Mouse (Mus musculus) hindbrain, embryonic 13.5 days (tissue): ENCODE measurements around the gene Srgap3. TPM values are rescaled to one million over a fixed set of nuclear protein-coding genes. Genes with fewer than 3 reads are reported as not detected.

Experiments
- ATAC-seq: fragments of 200-750 bp; cut with Nextera tagmentation; 2 replicates; pipeline ENCODE4 v1.8.0; 2017; ENCODE audit warnings: moderate TSS enrichment; ENCODE audit not compliant: low FRiP score
- H3K27ac ChIP-seq: fragments of 300-500 bp; sonication (generic); 2 replicates; pipeline ENCODE4 v1.5.1; 2015; ENCODE audit warnings: inconsistent platforms, mild to moderate bottlenecking, moderate library complexity
- H3K27me3 ChIP-seq: fragments of 300-500 bp; sonication (generic); 2 replicates; pipeline ENCODE4 v1.6.1; 2015; ENCODE audit warnings: mild to moderate bottlenecking, inconsistent platforms
- H3K36me3 ChIP-seq: fragments of 300-500 bp; sonication (generic); 2 replicates; pipeline ENCODE4 v1.6.1; 2015; ENCODE audit warnings: mild to moderate bottlenecking, inconsistent platforms
- H3K4me1 ChIP-seq: fragments of 300-500 bp; sonication (generic); replicated peaks from 2 replicates; pipeline ENCODE4 v1.6.1; 2015; ENCODE audit warnings: inconsistent platforms
- H3K4me2 ChIP-seq: fragments of 300-500 bp; sonication (generic); 2 replicates; pipeline ENCODE4 v1.6.1; 2015; ENCODE audit warnings: inconsistent platforms, mild to moderate bottlenecking, moderate library complexity
- H3K4me3 ChIP-seq: fragments of 300-500 bp; sonication (generic); 2 replicates; pipeline ENCODE4 v1.5.1; 2015; ENCODE audit warnings: mild to moderate bottlenecking, inconsistent platforms
- H3K9ac ChIP-seq: fragments of 300-500 bp; sonication (generic); 2 replicates; pipeline ENCODE4 v1.6.1; 2015; ENCODE audit warnings: mild to moderate bottlenecking, inconsistent platforms
- H3K9me3 ChIP-seq: fragments of 300-500 bp; sonication (generic); 2 replicates; pipeline ENCODE4 v1.6.1; 2016; ENCODE audit warnings: inconsistent platforms
- WGBS: fragments of 180-500 bp; shearing (Covaris S2); methylation state at CpG from one replicate; pipeline ENCODE4 v1.1.7; 2015; 5-methylcytosine and 5-hydroxymethylcytosine counted together
- polyA plus RNA-seq: library from polyadenylated mRNA; unstranded; fragments of >200 nt; fragmentation: Nextera tagmentation; extraction: Ambion mirVana; gene quantifications from 2 replicates; pipeline ENCODE4 v1.2.1, GENCODE M21; 2015

Gene Srgap3
- polyA plus RNA-seq, result 37.5 and 42.3 TPM in 2 replicates

- WGBS, result under 1% methylated on average over 31 of the region's 31 CpGs
- Histone ChIP-seq H3K9me3 (no peaks in the 10 kb centered on the region), H3K4me1 (peaks cover 49% of the 10 kb centered on the region), H3K4me3 (peak within 1 kb of the TSS; percentile 89), H3K36me3 (peaks cover 9% of the 10 kb centered on the region), H3K27ac (peak within 1 kb of the TSS; percentile 95), H3K9ac (peak within 1 kb of the TSS; percentile 94), H3K27me3 (no peaks in the 10 kb centered on the region), H3K4me2 (peak within 1 kb of the TSS; percentile 79)
- ATAC-seq, result peak; percentile 91
Observed at GRCm38 (mm10) chr6:112946895-112947436, at the start of gene Srgap3. Gene Srgap3, minus strand, starts transcription at chr6:112947266.

GRCm38 (mm10) chr6:112995708-112996107, 48.6 kb upstream of the Srgap3 start:
- Histone ChIP-seq H3K4me2 (no peak overlapping the region), H3K36me3 (no peaks in the 10 kb centered on the region), H3K27ac (no peak overlapping the region), H3K9ac (no peak overlapping the region), H3K27me3 (no peaks in the 10 kb centered on the region), H3K9me3 (no peaks in the 10 kb centered on the region), H3K4me3 (no peak overlapping the region), H3K4me1 (peaks cover 7% of the 10 kb centered on the region)
- 53% methylated on average over 1 of the region's 1 CpGs for WGBS
- no peak for ATAC-seq

GRCm38 (mm10) chr6:112990119-112990518, 43.1 kb upstream of the Srgap3 start:
- no peak overlapping the region for H3K4me2 ChIP-seq
- H3K4me1 ChIP-seq, result peaks cover 20% of the 10 kb centered on the region
- H3K27me3 ChIP-seq, result no peaks in the 10 kb centered on the region
- no peaks in the 10 kb centered on the region for H3K36me3 ChIP-seq
- no peaks in the 10 kb centered on the region for H3K9me3 ChIP-seq
- no peak for ATAC-seq
- no peak overlapping the region for H3K4me3 ChIP-seq
- WGBS, result 45% methylated on average over 1 of the region's 1 CpGs
- H3K9ac ChIP-seq, result no peak overlapping the region
- 0 out of 2 replicates have a peak overlapping the region, but pooled peaks have one; percentile 48 for H3K27ac ChIP-seq

GRCm38 (mm10) chr6:112985362-112986314, 38.6 kb upstream of the Srgap3 start:
- 33% methylated on average over 9 of the region's 9 CpGs for whole genome bisulfite sequencing
- H3K9me3 ChIP-seq, result no peaks in the 10 kb centered on the region
- H3K4me3 ChIP-seq, result no peak overlapping the region
- peaks cover 27% of the 10 kb centered on the region for H3K4me1 ChIP-seq
- H3K27me3 ChIP-seq, result no peaks in the 10 kb centered on the region
- no peak overlapping the region for H3K4me2 ChIP-seq
- H3K36me3 ChIP-seq, result no peaks in the 10 kb centered on the region
- H3K27ac ChIP-seq, result no peak overlapping the region
- no peak overlapping the region for H3K9ac ChIP-seq
- peak; percentile 28; the same call in 1 of the 2 replicates for ATAC-seq

GRCm38 (mm10) chr6:112982241-112982640, 35.2 kb upstream of the Srgap3 start:
- no peaks in the 10 kb centered on the region for H3K36me3 ChIP-seq
- ATAC-seq, result peak; percentile 79; the same call in 1 of the 2 replicates
- peaks cover 14% of the 10 kb centered on the region for H3K4me1 ChIP-seq
- H3K27me3 ChIP-seq, result no peaks in the 10 kb centered on the region
- H3K9me3 ChIP-seq, result no peaks in the 10 kb centered on the region
- no peak overlapping the region for H3K4me2 ChIP-seq
- 21% methylated on average over 7 of the region's 7 CpGs for WGBS
- 0 out of 2 replicates have a peak overlapping the region, but pooled peaks have one; percentile 24 for H3K9ac ChIP-seq
- H3K4me3 ChIP-seq, result no peak overlapping the region
- H3K27ac ChIP-seq, result 0 out of 2 replicates have a peak overlapping the region, but pooled peaks have one; percentile 23

GRCm38 (mm10) chr6:112978947-112979346, 31.9 kb upstream of the Srgap3 start:
- Histone ChIP-seq H3K4me2 (no peak overlapping the region), H3K27ac (no peak overlapping the region), H3K9me3 (no peaks in the 10 kb centered on the region), H3K4me1 (peaks cover 37% of the 10 kb centered on the region), H3K4me3 (no peak overlapping the region), H3K27me3 (no peaks in the 10 kb centered on the region), H3K36me3 (no peaks in the 10 kb centered on the region), H3K9ac (no peak overlapping the region)
- 98% methylated on average over 3 of the region's 3 CpGs for WGBS
- ATAC-seq, result no peak

- WGBS, result 84% methylated on average over 4 of the region's 4 CpGs
- peaks cover 53% of the 10 kb centered on the region for H3K4me1 ChIP-seq
- H3K36me3 ChIP-seq, result no peaks in the 10 kb centered on the region
- H3K4me2 ChIP-seq, result no peak overlapping the region
- peak overlapping the region; percentile 71 for H3K27ac ChIP-seq
- H3K9me3 ChIP-seq, result no peaks in the 10 kb centered on the region
- no peaks in the 10 kb centered on the region for H3K27me3 ChIP-seq
- no peak overlapping the region for H3K9ac ChIP-seq
- ATAC-seq, result no peak
- H3K4me3 ChIP-seq, result no peak overlapping the region
Observed at GRCm38 (mm10) chr6:112977246-112977645, 30.2 kb upstream of the Srgap3 start.

GRCm38 (mm10) chr6:112976541-112976940, 29.5 kb upstream of the Srgap3 start:
- Histone ChIP-seq H3K36me3 (no peaks in the 10 kb centered on the region), H3K27me3 (no peaks in the 10 kb centered on the region), H3K27ac (peak overlapping the region; percentile 71), H3K4me3 (no peak overlapping the region), H3K4me2 (no peak overlapping the region), H3K9me3 (no peaks in the 10 kb centered on the region), H3K9ac (no peak overlapping the region), H3K4me1 (peaks cover 54% of the 10 kb centered on the region)
- ATAC-seq, result no peak

GRCm38 (mm10) chr6:112976136-112976535, 29.1 kb upstream of the Srgap3 start:
- Histone ChIP-seq H3K4me3 (no peak overlapping the region), H3K9me3 (no peaks in the 10 kb centered on the region), H3K4me1 (peaks cover 58% of the 10 kb centered on the region), H3K27ac (peak overlapping the region; percentile 71; the same call in 1 of the 2 replicates), H3K9ac (no peak overlapping the region), H3K27me3 (no peaks in the 10 kb centered on the region), H3K36me3 (no peaks in the 10 kb centered on the region), H3K4me2 (no peak overlapping the region)
- 65% methylated on average over 16 of the region's 16 CpGs for WGBS
- ATAC-seq, result no peak

GRCm38 (mm10) chr6:112973786-112974720, 27.0 kb upstream of the Srgap3 start:
- H3K4me2 ChIP-seq, result peak overlapping the region; percentile 37
- no peaks in the 10 kb centered on the region for H3K27me3 ChIP-seq
- no peak overlapping the region for H3K4me3 ChIP-seq
- H3K9me3 ChIP-seq, result no peaks in the 10 kb centered on the region
- peak overlapping the region; percentile 88 for H3K27ac ChIP-seq
- 39% methylated on average over 19 of the region's 19 CpGs for WGBS
- peaks cover 68% of the 10 kb centered on the region for H3K4me1 ChIP-seq
- 0 out of 2 replicates have a peak overlapping the region, but pooled peaks have one; percentile 19 for H3K9ac ChIP-seq
- no peaks in the 10 kb centered on the region for H3K36me3 ChIP-seq
- ATAC-seq, result no peak

- 0 out of 2 replicates have a peak overlapping the region, but pooled peaks have one; percentile 15 for H3K9ac ChIP-seq
Observed at GRCm38 (mm10) chr6:112972858-112973631, 26.0 kb upstream of the Srgap3 start.

More at GRCm38 (mm10) chr6:112972858-112973631, 26.0 kb upstream of the Srgap3 start:
- no peaks in the 10 kb centered on the region for H3K27me3 ChIP-seq
- WGBS, result 8% methylated on average over 18 of the region's 18 CpGs
- H3K27ac ChIP-seq, result peak overlapping the region; percentile 88
- H3K36me3 ChIP-seq, result no peaks in the 10 kb centered on the region
- ATAC-seq, result peak; percentile 84
- H3K4me3 ChIP-seq, result no peak overlapping the region
- peak overlapping the region; percentile 37 for H3K4me2 ChIP-seq
- H3K4me1 ChIP-seq, result peaks cover 68% of the 10 kb centered on the region
- H3K9me3 ChIP-seq, result no peaks in the 10 kb centered on the region
